Mouse (Mus musculus) G1E (cell line): Measurements from ENCODE around the gene Adcyap1r1. TPM values are rescaled to one million over a fixed set of nuclear protein-coding genes. Genes with fewer than 3 reads are reported as not detected.

Source experiments
- ATAC-seq: 2 replicates; pipeline ENCODE4 v1.8.0; 2016; ENCODE audit warnings: mild to moderate bottlenecking; ENCODE audit not compliant: insufficient number of reproducible peaks, poor library complexity, low FRiP score, severe bottlenecking; ENCODE audit errors: extremely low read depth
- DNase-seq: peaks from one replicate; pipeline ENCODE4 v3.0.0; 2012; ENCODE audit warnings: low spot score
- H3K27me3 ChIP-seq: 2 replicates; pipeline ENCODE4 v1.6.1; 2012; ENCODE audit warnings: mild to moderate bottlenecking, low read length, inconsistent platforms; ENCODE audit not compliant: insufficient read depth
- H3K36me3 ChIP-seq: replicated peaks from 2 replicates; pipeline ENCODE3; 2012; ENCODE audit warnings: mild to moderate bottlenecking, inconsistent platforms
- H3K4me1 ChIP-seq: 2 replicates; pipeline ENCODE4 v1.6.1; 2012; ENCODE audit warnings: low read depth, low read length, inconsistent platforms, mixed read lengths; ENCODE audit not compliant: insufficient read depth
- H3K4me3 ChIP-seq: 2 replicates; pipeline ENCODE4 v1.5.1; 2012; ENCODE audit warnings: low read depth, mild to moderate bottlenecking, inconsistent platforms, low read length, moderate library complexity, mixed read lengths
- H3K9me3 ChIP-seq: replicated peaks from 2 replicates; pipeline ENCODE4 v1.6.1; 2012; ENCODE audit warnings: inconsistent platforms
- CTCF ChIP-seq: IDR thresholded peaks from 2 replicates; pipeline ENCODE4 v1.5.1; 2012; ENCODE audit warnings: low read depth, low read length, inconsistent platforms, mixed read lengths
- GATA1 ChIP-seq: IDR thresholded peaks from 2 replicates; pipeline ENCODE4 v1.6.1; 2012; ENCODE audit warnings: borderline replicate concordance, low read length, inconsistent platforms, mixed read lengths
- GATA2 ChIP-seq: IDR thresholded peaks from 2 replicates; pipeline ENCODE4 v1.6.1; 2012; ENCODE audit warnings: low read depth, low read length, inconsistent platforms, borderline replicate concordance
- POLR2AphosphoS5 ChIP-seq: IDR thresholded peaks from 2 replicates; pipeline ENCODE4 v1.6.1; 2012; ENCODE audit warnings: low read depth, low read length, inconsistent platforms; ENCODE audit not compliant: insufficient replicate concordance
- TAL1 ChIP-seq: conservative IDR thresholded peaks from 2 replicates; pipeline ENCODE4 v1.6.1; 2012; ENCODE audit warnings: low read depth, low read length, inconsistent platforms, mixed read lengths
- polyA plus RNA-seq: library from polyadenylated mRNA; stranded (reverse); fragments of >175 nt; gene quantifications from 2 replicates; pipeline ENCODE4 v1.2.3, GENCODE M21; 2012
- total RNA-seq, 2 experiments: library from RNA; stranded (forward) in 1 of 2; stranded (reverse) in 1 of 2; fragments of 200-1000 nt in 1 of 2; fragments of >200 nt in 1 of 2; fragmentation: Nextera tagmentation in 1 of 2; gene quantifications; 2 replicates each; pipeline ENCODE4 v1.2.3; 2014 to 2017

Adcyap1r1 gene
- total and polyA plus RNA-seq, 3 experiments, result 0.05 TPM; not detected in 2

- DNase-seq (no peak), ATAC-seq (no peak)
- H3K27me3 ChIP-seq, result no peaks in the 10 kb centered on the region
- no peaks in the 10 kb centered on the region for H3K36me3 ChIP-seq
- no peaks in the 10 kb centered on the region for H3K9me3 ChIP-seq
- no peak overlapping the region for H3K4me3 ChIP-seq
- no peak for TF ChIP-seq GATA2
- no peak for TF ChIP-seq TAL1
- TF ChIP-seq CTCF, result no peak
- TF ChIP-seq GATA1, result no peak
- no peak for TF ChIP-seq POLR2AphosphoS5
- H3K4me1 ChIP-seq, result no peaks in the 10 kb centered on the region
Observed at GRCm38 (mm10) chr6:55549211-55549610, 97.4 kb downstream of the Adcyap1r1 start.

DNA sequence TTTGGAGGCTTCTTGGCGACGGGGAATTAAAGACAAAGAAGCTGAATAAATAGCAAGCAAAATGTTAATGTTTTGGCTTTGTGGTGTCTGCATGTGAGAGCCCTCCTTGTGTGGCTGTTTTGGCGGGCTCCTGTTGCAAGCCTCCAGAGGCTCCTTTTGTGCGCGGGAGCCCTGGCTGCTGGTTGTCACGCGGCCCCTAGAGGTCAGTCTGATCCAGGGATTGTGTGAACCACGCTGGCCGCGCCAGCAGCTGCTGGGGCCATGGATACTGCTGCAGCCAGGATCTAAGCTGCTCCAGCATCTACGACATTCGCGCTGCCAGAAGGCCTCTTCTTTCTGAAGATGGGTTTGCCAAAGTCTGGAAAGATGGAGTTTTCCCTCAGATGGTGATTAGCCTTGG, 99.1 kb downstream of the Adcyap1r1 start:
- ATAC-seq, result no peak
- Histone ChIP-seq H3K27me3 (no peaks in the 10 kb centered on the region), H3K4me1 (no peaks in the 10 kb centered on the region), H3K9me3 (no peaks in the 10 kb centered on the region), H3K36me3 (no peaks in the 10 kb centered on the region), H3K4me3 (no peak overlapping the region)
- no peak for DNase-seq
- no peak for TF ChIP-seq CTCF
- no peak for TF ChIP-seq GATA2
- no peak for TF ChIP-seq TAL1
- TF ChIP-seq GATA1, result no peak
- no peak for TF ChIP-seq POLR2AphosphoS5

Other genes starting within 250 kb of the Adcyap1r1 start
- gene Mindy4, start 248.6 kb upstream of the Adcyap1r1 start, total RNA-seq (2014; fragmentation: Nextera tagmentation), result not detected in 2 replicates
- gene Mindy4, start 248.6 kb upstream of the Adcyap1r1 start, total RNA-seq (2017), result 0.05 and 0.17 TPM in 2 replicates
- not detected in 2 replicates for gene Mindy4, start 248.6 kb upstream of the Adcyap1r1 start, polyA plus RNA-seq
- gene Aqp1, start 115.5 kb upstream of the Adcyap1r1 start, total RNA-seq (2014; fragmentation: Nextera tagmentation), result 50.3 TPM in 1 of 2 replicates, not detected in the other
- not detected in 2 replicates for gene Aqp1, start 115.5 kb upstream of the Adcyap1r1 start, total RNA-seq (2017)
- not detected in 2 replicates for gene Aqp1, start 115.5 kb upstream of the Adcyap1r1 start, polyA plus RNA-seq
- not detected in 2 replicates for gene Ghrhr, start 75.7 kb upstream of the Adcyap1r1 start, total RNA-seq (2014; fragmentation: Nextera tagmentation)
- 0.06 and 0.11 TPM in 2 replicates for gene Ghrhr, start 75.7 kb upstream of the Adcyap1r1 start, total RNA-seq (2017)
- gene Ghrhr, start 75.7 kb upstream of the Adcyap1r1 start, polyA plus RNA-seq, result not detected in 2 replicates
- gene Neurod6, start 229.3 kb downstream of the Adcyap1r1 start, total RNA-seq (2014; fragmentation: Nextera tagmentation), result not detected in 2 replicates
- not detected in 2 replicates for gene Neurod6, start 229.3 kb downstream of the Adcyap1r1 start, total RNA-seq (2017)
- not detected in 2 replicates for gene Neurod6, start 229.3 kb downstream of the Adcyap1r1 start, polyA plus RNA-seq